In the genomic region with DNA sequence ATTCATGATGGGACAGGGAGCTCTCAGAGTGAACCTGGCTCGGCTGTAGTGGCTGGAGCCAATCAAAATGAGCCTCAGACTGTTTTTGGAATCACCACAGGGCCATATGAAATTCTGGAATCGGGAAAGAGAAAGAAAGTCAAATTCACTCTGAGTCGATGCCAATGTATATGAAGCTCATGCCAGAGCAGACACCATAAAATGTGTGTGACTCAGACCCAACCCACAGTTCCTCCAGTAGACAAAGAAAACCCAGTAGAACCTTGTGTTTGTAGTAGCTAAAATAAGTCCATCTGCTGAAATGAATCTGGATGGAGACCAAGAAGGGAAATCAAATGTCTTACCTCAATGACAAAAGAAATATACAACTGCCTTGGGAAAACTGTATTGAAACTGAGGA, we compare ENCODE assay signal across 29 mouse cellular contexts. TPM values are rescaled to one million over a fixed set of nuclear protein-coding genes. Genes with fewer than 3 reads are reported as not detected.
A peak's percentile ranks its signal among the peaks of the same experiment; 100 is the strongest.
DNase-seq lines count a peak whose midpoint lies in the region; ATAC-seq and TF ChIP-seq lines count a peak whose summit lies in the region.
"Had no signal": no experiment of that assay in that cellular context is flagged by ENCODE, and none has a peak within 500 bp of the region (broad histone marks: within the 10 kb centered on the region; RNA-seq: fewer than 3 reads in every experiment).

No protein-coding gene starts in this region.

- no peak overlapping the region for H3K4me3 ChIP-seq in limb, embryonic 14.5 days (replicated peaks; ENCODE audit: low read length)
- no peak overlapping the region for H3K4me3 ChIP-seq in limb, embryonic 10.5 days
- H3K4me3 ChIP-seq: forebrain, embryonic 10.5 days; forebrain, embryonic 13.5 days; heart, adult 2 months; heart, embryonic 10.5 days; heart, embryonic 13.5 days had no signal

- H3K27me3 ChIP-seq in limb, embryonic 14.5 days (ENCODE audit: control insufficient read depth, insufficient read depth, low read length) = no peaks in the 10 kb centered on the region
- no peaks in the 10 kb centered on the region for H3K27me3 ChIP-seq in limb, embryonic 10.5 days (ENCODE audit: low read depth, poor library complexity, severe bottlenecking)
- H3K27me3 ChIP-seq: forebrain, embryonic 13.5 days; heart, embryonic 13.5 days had no signal

- H3K4me1 ChIP-seq in limb, embryonic 14.5 days (ENCODE audit: control insufficient read depth, insufficient read depth, low read length) = no peaks in the 10 kb centered on the region
- H3K4me1 ChIP-seq in limb, embryonic 10.5 days = no peaks in the 10 kb centered on the region
- H3K4me1 ChIP-seq: forebrain, embryonic 10.5 days; forebrain, embryonic 13.5 days; heart, embryonic 10.5 days; heart, embryonic 13.5 days had no signal

- DNase-seq in limb, embryonic 14.5 days (ENCODE audit: low spot score) = peak; percentile 29
- no peak for DNase-seq in limb, embryonic 10.5 days (ENCODE audit: low spot score)
- peak; percentile 69 for DNase-seq in 3T3-L1 (ENCODE audit: low read depth, low spot score)
- DNase-seq in brain, adult 2 months (ENCODE audit: low read depth, low spot score) = peak; percentile 41
- DNase-seq in layer of hippocampus, postnatal 14 days (ENCODE audit: low spot score in 2 of 2) = no peak
- DNase-seq in thymus, postnatal 0 days (ENCODE audit: low spot score) = no peak
- DNase-seq: adrenal gland, adult 8-10 months; adrenal gland, postnatal 25 days; cerebellum, adult 18-20 months; cerebellum, adult 9-10 months; cerebellum, postnatal 14 days; gastrocnemius, postnatal 10 days; gastrocnemius, postnatal 36 days; heart, adult 2 months; heart, postnatal 14 days; heart, postnatal 4 days had no signal

- H3K9me3 ChIP-seq in limb, embryonic 14.5 days (ENCODE audit: control insufficient read depth, low read length) = no peaks in the 10 kb centered on the region
- H3K9me3 ChIP-seq in limb, embryonic 10.5 days (replicated peaks) = no peaks in the 10 kb centered on the region
- H3K9me3 ChIP-seq: forebrain, embryonic 10.5 days; forebrain, embryonic 13.5 days; heart, embryonic 10.5 days; heart, embryonic 13.5 days had no signal

- no peak overlapping the region for H3K27ac ChIP-seq in limb, embryonic 14.5 days (replicated peaks; ENCODE audit: low read depth, low read length)
- H3K27ac ChIP-seq in limb, embryonic 10.5 days = no peak overlapping the region
- H3K27ac ChIP-seq: forebrain, embryonic 10.5 days; forebrain, embryonic 13.5 days; heart, adult 2 months; heart, embryonic 10.5 days; heart, embryonic 13.5 days; hindbrain, embryonic 14.5 days; hindbrain, postnatal 0 days had no signal

- TF ChIP-seq POLR2A in limb, embryonic 14.5 days (IDR thresholded peaks at IDR 0.05; ENCODE audit: borderline replicate concordance, extremely low read depth, insufficient read depth, insufficient read length) = no peak

- WGBS in limb, embryonic 14.5 days = 67% methylated on average over 3 of the region's 3 CpGs
- 75% methylated on average over 3 of the region's 3 CpGs for WGBS in limb, embryonic 10.5 days

- no peak overlapping the region for H3K9ac ChIP-seq in limb, embryonic 14.5 days (ENCODE audit: low read depth, low read length, severe bottlenecking)
- H3K9ac ChIP-seq: forebrain, embryonic 13.5 days; heart, embryonic 13.5 days; hindbrain, embryonic 14.5 days had no signal

- H3K4me2 ChIP-seq in limb, embryonic 14.5 days (replicated peaks; ENCODE audit: low read depth, low read length, severe bottlenecking) = no peak overlapping the region
- H3K4me2 ChIP-seq: forebrain, embryonic 13.5 days; heart, embryonic 13.5 days; hindbrain, embryonic 14.5 days had no signal

- H3K36me3 ChIP-seq in limb, embryonic 14.5 days (ENCODE audit: control insufficient read depth, insufficient read depth, low read length) = no peaks in the 10 kb centered on the region
- H3K36me3 ChIP-seq in limb, embryonic 10.5 days = no peaks in the 10 kb centered on the region
- H3K36me3 ChIP-seq: forebrain, embryonic 10.5 days; heart, embryonic 10.5 days; heart, embryonic 13.5 days had no signal

- no peak for ATAC-seq in limb, embryonic 14.5 days (ENCODE audit: low FRiP score, low read depth)
- ATAC-seq: activated CD4-positive, CD25-positive, alpha-beta regulatory T cell, adult 4 months; CD4-positive, CD25-positive, alpha-beta regulatory T cell, adult 4 months; forebrain, embryonic 13.5 days; forebrain, embryonic 16.5 days; hindbrain, postnatal 0 days; inflammation-experienced regulatory T-cells, adult 6 months had no signal

RNA-seq across cellular contexts. Expression of a gene that starts 43.5 kb away (rescaled TPM):
- 51.0 and 59.6 TPM in 2 replicates for polyA plus RNA-seq in limb, embryonic 14.5 days (2012; rRNA removed)
- 65.1 and 67.7 TPM in 2 replicates for polyA plus RNA-seq in limb, embryonic 14.5 days (2014; fragmentation: Nextera tagmentation; extraction: Ambion mirVana)
- polyA plus RNA-seq in limb, embryonic 10.5 days (2016; fragmentation: Nextera tagmentation; extraction: Ambion mirVana) = 1.5 and 4.0 TPM in 2 replicates
- total RNA-seq in layer of hippocampus, postnatal 14 days (2021) = under 1 TPM; 0.52 to 0.53 TPM
- 5.6 and 5.7 TPM in 2 replicates for polyA plus RNA-seq in thymus, postnatal 0 days (2015; fragmentation: Nextera tagmentation; extraction: Ambion mirVana)
- total RNA-seq: granulocyte monocyte progenitor cell, adult 5-6 weeks; MEL had no signal
- polyA plus RNA-seq: activated CD4-positive, CD25-positive, alpha-beta regulatory T cell, adult 4 months; C2C12; CD4-positive, CD25-positive, alpha-beta regulatory T cell, adult 4 months; inflammation-experienced regulatory T-cells, adult 6 months had no signal

Comparison
In these comparisons a context has a peak if more than half of its experiments do, and no peak if none do; other contexts are left out.
1. DNase-seq: peak in limb, embryonic 14.5 days (single experiment), 3T3-L1 (single experiment) and brain, adult 2 months (single experiment); none in limb, embryonic 10.5 days (single experiment), layer of hippocampus, postnatal 14 days (0 of 2) and thymus, postnatal 0 days (single experiment).